Mouse (Mus musculus) cerebellum, postnatal 36 days (tissue): Measurements from ENCODE around the gene Smpd4.
"Not testable (repeated sequence)": the region's sequence is repeated elsewhere in the genome, so short reads cannot be mapped to it uniquely, and the experiment has no call there.

Source experiments
- DNase-seq, 2 experiments: peaks; one replicate each; pipeline ENCODE4 v3.0.0; 2021 to 2022; ENCODE audit warnings: mixed read lengths in 2 of 2

Smpd4 gene

DNA sequence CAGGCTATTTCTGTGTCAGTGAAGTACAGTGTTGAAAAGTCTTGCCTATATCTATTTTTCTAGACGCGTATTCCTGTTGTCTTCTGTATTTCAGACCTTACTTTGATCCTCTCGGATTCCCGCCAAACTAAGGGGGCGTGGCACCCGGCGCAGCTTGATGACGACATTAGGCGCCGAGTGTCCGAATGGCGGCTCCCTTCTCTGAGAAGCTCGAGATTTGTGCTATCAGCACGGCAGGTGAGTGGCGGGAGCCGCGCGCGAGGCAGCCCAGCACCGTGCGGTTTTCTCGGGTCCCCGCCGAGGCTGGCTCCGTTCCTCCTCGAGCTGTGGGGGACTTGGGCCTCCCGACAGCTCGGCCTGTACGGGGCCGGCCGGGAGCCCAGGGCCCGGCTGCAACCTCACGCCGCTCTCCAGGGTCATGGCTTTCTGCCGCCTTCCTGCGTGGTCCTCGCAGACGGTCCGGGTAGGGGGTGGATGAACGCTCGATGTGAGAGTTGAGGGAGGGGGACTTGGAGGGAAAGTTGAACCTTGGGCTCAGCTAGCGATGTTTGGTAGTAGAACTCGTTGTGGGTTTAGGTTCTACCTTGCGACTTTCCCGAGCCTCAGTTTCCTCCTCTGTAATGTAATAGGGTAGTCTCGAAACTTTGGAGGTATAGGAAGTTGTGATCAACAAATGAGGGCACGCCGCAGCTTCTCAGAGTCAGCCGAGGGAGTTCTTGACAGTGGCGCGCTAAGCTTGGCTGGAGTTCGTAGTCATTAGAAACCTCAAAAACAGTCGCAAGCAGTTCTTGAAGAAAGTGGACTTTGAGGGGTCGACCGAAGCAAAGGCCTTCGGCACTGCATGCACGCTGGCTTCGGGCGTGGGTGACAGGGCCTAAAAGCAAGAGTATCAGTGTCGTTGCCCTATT lies at the start of gene Smpd4:
TSS of gene Smpd4 (plus strand) at position 157 of the 908 bp plus-strand sequence.
- DNase-seq, result peak; percentile 90 to 94

- DNase-seq, result peak; percentile 82
These were observed 43.0 kb upstream of the Smpd4 start for GRCm38 (mm10) chr16:17575870-17576824.

GRCm38 (mm10) chr16:17576825-17577215 lies 42.3 kb upstream of the Smpd4 start:
- peak in 1 of 2 experiments; percentile 27 for DNase-seq

DNA sequence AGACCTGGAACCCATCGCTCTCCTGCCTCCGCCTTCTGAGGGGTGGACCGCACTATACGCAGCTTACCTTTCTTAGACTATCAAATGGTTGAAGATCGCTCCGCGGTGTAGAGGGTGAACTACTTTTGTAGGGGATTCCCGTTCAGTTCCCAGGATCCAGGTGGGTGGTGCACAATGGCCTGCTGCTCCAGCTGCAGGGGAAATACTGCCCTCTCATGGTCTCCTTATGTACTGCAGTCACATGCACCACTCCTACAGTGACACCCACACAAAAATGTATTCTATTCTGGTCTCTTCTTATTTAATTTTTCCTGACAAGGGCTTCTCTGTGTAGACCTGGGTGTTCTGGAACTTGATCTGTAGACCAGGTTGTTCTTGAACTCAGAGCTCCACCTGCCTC lies 36.1 kb upstream of the Smpd4 start, which contains the start of gene Slc7a4:
TSS of gene Slc7a4 (minus strand) at position 151 of the 400 bp plus-strand sequence.
- no peak for DNase-seq

DNA sequence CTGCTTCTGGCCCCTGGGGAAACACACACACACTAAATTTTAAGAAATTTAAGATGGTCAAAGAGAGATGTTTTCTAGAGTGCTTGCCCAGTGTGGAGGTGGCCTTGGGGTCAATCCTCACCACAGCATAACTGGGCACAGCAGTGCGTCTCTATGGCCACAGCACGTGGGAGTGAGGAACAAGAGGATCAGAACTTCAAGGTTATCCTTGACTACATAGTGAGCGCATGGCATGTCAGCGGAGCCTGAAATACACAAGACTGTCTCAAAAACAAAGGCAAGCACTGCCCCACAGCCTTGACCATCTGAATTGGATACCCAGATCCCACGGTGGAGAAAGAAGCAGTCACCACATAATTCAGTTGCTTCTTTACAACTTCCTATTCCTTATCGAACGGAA lies 34.6 kb upstream of the Smpd4 start:
- no peak for DNase-seq

DNA sequence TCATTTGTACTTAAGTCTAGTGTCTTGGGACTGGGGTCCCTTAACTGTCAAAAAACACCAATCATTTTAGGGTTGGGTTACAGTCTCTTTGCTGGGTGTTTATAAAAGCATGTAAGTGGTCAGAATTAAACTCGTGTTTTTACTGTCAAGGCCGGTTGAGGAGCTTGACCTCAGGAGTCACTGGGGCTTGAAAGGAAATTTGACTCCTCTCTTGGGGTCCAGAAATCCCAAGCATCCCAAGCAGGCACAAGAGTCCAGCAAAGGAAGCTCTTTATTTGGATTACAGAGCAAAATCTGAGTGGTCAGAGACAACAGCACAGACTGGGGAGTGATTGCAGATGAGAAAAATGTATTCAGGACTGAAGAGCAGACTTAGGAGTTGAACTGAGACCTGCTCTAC lies 28.4 kb upstream of the Smpd4 start:
- no peak for DNase-seq

DNA sequence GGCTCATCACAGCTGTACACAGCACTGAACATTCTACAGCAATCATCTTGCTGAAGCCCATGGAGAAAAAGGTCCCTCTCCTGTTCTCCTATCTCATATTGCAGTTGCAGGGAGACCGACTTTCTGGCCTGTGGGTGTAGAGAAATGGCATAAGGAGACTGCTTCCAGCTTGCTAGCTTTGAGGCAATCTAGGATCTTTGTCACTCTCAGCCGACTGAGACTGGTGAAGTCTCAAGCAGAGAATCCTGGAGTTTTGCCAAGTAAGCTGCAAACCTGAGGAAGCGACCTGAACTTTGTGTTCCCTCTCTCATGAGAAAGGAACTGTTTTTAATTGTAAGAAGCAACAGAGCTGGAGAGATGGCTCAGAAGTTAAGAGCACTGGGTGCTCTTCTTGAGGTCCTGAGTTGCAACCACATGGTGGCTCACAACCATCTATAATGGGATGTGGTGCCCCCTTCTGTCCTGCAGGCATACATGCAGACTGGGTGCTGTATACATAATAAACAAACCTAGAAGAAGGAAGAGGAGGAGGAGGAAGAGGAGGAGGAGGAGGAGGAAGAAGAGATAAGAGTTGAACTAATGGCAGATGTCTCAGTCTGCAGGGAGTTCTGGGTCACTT lies 18.1 kb upstream of the Smpd4 start:
- DNase-seq, result no peak

- no peak for DNase-seq
These were observed 14.2 kb upstream of the Smpd4 start for GRCm38 (mm10) chr16:17604941-17605340.

DNA sequence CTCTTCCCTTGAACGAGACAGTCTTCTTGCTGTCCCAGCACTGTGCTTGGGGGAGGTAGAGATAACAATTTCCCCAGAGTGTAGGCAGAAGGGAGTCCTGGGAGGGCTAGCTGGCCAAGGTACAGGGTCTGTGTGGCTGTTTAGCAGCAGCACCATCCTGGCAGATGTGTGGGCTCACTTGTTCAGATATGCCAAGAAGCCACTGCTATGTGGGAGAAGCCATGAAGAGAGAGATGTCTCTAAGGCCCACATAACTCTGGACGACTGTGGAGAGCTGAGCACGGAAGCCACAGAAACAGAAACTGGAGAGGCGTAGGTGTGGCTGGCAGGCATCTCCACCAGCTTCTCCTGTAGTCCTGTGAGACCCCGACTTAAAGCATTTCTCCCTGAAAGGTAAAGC lies 13.5 kb upstream of the Smpd4 start:
- DNase-seq, result no peak

- DNase-seq, result no peak
These were observed 7.8 kb upstream of the Smpd4 start for GRCm38 (mm10) chr16:17611383-17611782.

- not testable (repeated sequence) for DNase-seq
These were observed 4.4 kb upstream of the Smpd4 start for GRCm38 (mm10) chr16:17614740-17615139.

- no peak for DNase-seq
These were observed 2.9 kb upstream of the Smpd4 start for GRCm38 (mm10) chr16:17616212-17616611.

DNA sequence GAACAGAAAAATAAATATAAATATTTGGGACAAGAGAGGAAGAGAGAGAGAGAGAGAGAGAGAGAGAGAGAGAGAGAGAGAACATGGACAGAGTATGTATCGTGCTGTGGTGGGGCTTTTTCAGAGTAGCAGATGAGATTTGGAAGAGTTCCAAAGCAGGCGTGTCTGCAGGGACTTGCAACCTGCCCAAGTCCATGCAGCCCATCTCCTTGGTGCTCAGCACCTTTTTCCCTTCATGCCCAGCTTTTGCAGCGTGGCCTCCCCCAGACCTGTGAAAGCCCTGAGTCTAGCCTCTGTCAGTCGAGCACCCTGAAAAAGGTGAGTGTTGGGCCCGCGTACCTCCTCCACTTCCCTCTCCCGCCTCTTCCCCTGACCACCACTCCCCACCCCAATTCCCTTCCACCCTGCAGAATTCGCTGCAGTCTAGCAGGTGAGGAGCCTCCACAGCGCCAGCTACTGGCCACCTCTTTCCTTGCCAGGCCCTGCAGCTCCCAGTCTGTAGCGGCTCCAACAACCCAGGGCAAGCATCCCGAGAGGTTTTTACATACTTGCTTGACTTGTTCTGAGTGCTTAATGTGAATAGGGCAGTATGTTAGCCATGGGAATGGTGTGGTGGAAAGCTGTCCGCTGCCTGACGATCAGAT lies 1.1 kb upstream of the Smpd4 start:
- DNase-seq, result peak; percentile 71 to 72

- DNase-seq, result no peak
These were observed 2.8 kb downstream of the Smpd4 start for GRCm38 (mm10) chr16:17621936-17622335.

- DNase-seq, result no peak
These were observed 6.5 kb downstream of the Smpd4 start for GRCm38 (mm10) chr16:17625488-17626268.

- no peak for DNase-seq
These were observed 7.1 kb downstream of the Smpd4 start for GRCm38 (mm10) chr16:17626269-17626555.

- DNase-seq, result no peak
These were observed 13.4 kb downstream of the Smpd4 start for GRCm38 (mm10) chr16:17632580-17632979.

DNA sequence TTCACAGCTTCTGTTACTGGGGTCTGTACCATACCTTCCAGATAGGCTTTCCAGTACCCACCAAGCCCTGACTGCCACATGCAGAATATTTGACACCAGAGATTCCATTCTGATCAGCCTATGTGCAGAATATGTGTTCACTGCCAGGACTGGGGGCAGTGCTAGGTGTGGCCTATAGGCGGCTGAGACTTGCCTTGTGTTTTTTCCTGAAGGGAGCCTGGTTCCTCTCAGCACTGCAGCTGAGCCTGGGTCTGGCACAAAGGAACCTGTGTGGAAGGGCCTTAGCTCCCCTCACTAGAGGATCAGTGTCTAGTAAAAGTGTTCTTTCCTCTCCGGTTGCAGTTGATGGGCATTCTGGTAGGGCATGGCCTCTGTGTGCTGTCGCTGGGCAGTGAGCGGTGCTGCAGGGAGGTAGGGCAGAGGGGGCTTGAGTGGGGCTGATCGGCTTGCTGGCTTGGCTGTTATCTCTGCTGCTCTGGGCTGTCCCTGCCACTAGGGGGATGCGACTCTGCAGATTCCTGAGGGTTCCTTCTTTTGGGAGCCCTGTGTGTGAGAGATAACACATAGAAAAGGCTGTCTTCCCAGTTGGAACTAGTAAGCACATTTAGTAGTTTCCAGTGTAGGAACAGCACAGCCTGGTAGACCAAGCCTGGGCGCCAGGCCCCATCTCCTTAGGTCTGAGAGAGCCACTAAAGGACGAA lies 14.5 kb downstream of the Smpd4 start:
- no peak for DNase-seq

GRCm38 (mm10) chr16:17636904-17637303 lies 17.8 kb downstream of the Smpd4 start:
- no peak for DNase-seq

DNA sequence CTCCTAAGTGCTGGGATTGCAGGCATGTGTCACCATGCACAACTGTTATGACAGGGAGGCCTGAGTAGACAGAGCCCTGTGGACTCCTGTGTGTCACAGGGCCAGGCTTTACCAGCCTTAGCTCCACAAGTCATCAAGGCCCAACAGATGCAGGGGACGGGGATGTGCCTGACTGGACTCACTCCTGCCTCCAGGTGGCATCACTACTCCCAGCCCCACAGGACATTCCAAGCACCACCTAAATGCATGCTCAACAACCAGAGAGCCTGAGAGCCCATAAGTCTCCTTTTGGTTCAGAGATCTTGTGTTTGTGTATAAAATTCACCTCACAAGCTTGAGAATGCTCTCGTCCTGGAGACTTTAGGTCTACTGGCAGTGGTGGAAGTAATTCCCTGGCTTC lies 18.5 kb downstream of the Smpd4 start:
- no peak for DNase-seq

DNA sequence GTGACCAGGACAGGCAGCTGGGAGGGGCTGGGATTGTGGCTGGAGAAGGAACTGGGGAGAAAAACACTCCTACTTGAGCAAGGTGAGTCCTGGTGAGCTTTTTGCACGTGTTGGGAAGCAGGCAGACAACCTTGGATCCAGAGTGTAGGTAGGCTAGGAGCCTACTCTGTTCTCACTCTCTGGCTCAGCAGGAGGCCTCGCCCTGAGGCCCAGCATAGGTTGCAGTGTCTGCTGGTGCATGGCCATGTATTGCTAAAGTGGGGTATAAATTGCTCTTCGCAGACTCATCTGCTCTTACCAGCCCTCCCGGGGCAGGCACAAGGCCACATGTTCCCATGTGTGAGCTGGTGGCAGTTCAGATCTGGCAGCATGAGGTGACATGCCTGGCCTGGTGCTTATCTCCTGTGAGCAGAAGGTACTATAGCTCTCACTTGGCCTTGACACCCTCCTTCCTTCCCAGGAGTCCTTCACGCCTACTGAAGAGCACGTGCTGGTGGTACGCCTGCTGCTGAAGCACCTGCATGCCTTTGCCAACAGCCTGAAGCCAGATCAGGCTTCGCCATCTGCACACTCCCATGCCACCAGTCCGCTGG lies 19.0 kb downstream of the Smpd4 start:
- DNase-seq, result no peak
